Mouse (Mus musculus) brown adipose tissue, adult 24 weeks (tissue): ENCODE measurements around the gene Prrt1. TPM values are rescaled to one million over a fixed set of nuclear protein-coding genes. Genes with fewer than 3 reads are reported as not detected.
A peak's percentile ranks its signal among the peaks of the same experiment; 100 is the strongest.

Experiments
- H3K27ac ChIP-seq: fragments of 200-500 bp; replicated peaks from 2 replicates; pipeline ENCODE4 v1.5.1; 2012; ENCODE audit warnings: low read depth, mild to moderate bottlenecking, low read length
- H3K4me1 ChIP-seq: fragments of 200-500 bp; 2 replicates; pipeline ENCODE4 v1.6.1; 2012; ENCODE audit warnings: low read length, mixed read lengths; ENCODE audit not compliant: control insufficient read depth, insufficient read depth, insufficient read length
- H3K4me3 ChIP-seq: fragments of 200-500 bp; 2 replicates; pipeline ENCODE4 v1.5.1; 2012; ENCODE audit warnings: low read depth, mild to moderate bottlenecking, low read length, moderate library complexity; ENCODE audit not compliant: insufficient read depth
- polyA plus RNA-seq: library from polyadenylated mRNA; stranded (reverse); fragments of >200 nt; gene quantifications from 2 replicates; pipeline ENCODE4 v1.2.4, GENCODE M21; 2012; ENCODE audit not compliant: missing spikeins, insufficient read depth, insufficient read length

Prrt1 gene
- polyA plus RNA-seq, 1 experiment = not detected

DNA sequence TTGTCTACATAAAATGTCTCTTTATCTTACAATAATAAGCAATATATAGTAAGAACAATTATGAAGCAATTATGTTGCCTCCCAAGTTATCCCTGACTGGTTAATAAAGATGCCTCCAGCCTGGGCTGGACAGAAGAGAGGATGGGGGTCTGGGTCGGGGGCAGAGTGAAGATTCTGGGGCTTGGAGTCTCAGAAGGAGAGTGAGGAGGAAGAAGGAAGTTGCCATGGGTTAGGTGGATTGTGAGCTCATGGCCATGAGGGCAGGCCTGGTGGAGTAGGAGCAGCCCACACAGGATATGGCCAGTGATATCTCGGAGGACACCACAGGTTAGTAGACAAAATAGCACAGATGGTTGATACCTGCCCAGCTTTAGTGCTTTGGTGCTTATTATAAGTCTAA, 28.8 kb downstream of the Prrt1 start:
- H3K4me1 ChIP-seq = peaks cover 14% of the 10 kb centered on the region
- no peak overlapping the region for H3K4me3 ChIP-seq
- H3K27ac ChIP-seq = no peak overlapping the region

DNA sequence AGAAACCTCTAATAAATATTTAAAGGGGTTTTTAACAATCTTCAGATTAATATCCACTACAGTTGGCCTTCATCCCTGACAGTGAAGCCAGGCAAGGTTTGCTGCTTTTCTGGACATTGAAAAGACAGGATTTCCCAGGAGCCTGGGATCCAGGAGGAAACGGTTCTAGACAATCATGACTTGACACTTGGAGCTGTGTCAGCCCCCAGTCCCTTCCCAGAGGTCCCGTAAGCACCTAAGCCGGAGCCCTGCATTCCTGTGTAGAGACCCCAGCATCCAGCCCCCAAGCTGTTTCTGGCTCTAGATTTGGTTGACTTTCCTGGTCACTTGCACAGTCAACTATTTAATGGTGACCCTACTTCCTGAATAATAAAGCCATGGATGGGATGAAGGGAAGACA, 29.3 kb downstream of the Prrt1 start:
- Histone ChIP-seq H3K4me1 (peaks cover 14% of the 10 kb centered on the region), H3K4me3 (no peak overlapping the region), H3K27ac (no peak overlapping the region)

DNA sequence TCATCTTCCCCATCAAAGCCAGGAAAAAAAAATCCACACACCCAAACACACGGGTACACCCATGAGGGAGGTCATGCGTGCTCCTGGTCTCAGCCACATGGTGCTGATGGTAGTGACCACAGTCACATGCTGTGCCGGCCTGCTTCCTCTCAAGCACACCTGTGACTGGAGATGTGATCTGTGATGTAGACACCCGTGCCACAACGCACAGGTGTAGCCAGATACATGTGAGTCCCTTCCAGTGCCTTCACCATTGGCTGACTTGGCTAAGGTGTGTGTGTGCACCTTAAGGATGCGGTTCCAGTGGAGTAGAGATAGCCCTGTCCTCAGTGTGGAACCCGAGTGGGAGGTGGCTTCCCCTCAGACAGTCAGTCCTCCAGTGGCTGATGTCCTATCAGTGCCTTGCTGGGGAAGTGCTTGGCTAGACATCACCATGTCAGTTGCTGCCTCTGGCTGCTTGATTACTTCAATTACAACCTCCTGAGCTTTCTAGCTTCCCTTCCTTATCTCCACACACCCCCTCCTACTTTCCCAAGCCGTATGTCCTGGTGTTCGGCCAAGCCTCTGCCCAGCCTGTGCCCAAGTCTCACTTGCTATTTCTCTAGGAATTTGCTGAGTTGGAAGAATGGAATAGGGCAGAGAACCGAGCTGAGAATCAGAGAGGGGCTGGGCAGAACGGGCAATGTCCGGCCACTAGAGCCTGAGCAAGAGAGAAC, 30.0 kb downstream of the Prrt1 start:
- peaks cover 14% of the 10 kb centered on the region for H3K4me1 ChIP-seq
- peak overlapping the region; percentile 33 for H3K27ac ChIP-seq
- 0 out of 2 replicates have a peak overlapping the region, but pooled peaks have one; percentile 2 for H3K4me3 ChIP-seq

DNA sequence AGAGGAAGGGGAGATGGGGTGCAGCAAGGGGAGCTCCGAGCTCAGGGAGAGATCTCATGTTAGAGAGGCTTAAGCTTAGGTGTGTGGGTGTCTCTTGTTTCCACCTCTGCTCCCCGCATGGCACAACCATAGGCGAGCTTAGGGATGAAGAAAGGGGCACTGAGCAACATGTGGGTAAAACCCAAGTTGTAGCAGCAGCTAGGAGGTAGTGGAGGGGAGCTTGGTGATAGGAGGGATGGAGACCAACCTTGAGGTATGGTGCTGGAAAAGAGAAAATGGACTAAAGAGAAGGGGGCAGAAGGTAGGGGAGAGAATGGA, 30.5 kb downstream of the Prrt1 start:
- peaks cover 14% of the 10 kb centered on the region for H3K4me1 ChIP-seq
- H3K4me3 ChIP-seq = 0 out of 2 replicates have a peak overlapping the region, but pooled peaks have one; percentile 2
- peak overlapping the region; percentile 33 for H3K27ac ChIP-seq

DNA sequence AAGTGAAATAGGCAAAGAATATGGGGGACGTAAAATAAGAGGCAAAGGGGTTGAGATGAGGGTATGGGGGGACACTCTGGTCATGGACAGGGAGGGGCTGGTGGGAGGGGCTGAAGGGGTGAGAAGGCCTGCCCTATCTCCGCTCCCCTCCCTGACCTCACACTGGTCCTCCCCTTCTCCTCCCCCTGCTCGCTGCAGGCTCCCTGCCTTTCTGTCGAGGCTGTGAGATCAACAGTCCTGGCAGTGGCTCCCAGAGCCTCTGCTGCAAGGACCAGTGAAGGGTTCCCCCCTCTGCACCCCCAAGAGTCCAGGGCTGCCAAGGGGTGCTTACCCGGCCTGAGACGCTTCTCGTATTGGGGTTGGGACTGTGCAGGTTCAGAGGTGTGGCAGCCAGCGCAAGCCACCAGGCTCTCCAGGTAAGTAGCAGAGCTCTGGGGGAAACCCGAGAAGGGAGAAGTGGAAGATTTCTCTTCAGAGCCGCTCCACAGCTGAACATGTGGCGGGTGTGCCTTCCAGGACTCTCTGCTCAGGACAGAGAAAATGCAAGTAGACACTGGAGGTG, 31.0 kb downstream of the Prrt1 start:
- H3K27ac ChIP-seq = peak overlapping the region; percentile 58
- peaks cover 10% of the 10 kb centered on the region for H3K4me1 ChIP-seq
- peak overlapping the region; percentile 46 for H3K4me3 ChIP-seq

DNA sequence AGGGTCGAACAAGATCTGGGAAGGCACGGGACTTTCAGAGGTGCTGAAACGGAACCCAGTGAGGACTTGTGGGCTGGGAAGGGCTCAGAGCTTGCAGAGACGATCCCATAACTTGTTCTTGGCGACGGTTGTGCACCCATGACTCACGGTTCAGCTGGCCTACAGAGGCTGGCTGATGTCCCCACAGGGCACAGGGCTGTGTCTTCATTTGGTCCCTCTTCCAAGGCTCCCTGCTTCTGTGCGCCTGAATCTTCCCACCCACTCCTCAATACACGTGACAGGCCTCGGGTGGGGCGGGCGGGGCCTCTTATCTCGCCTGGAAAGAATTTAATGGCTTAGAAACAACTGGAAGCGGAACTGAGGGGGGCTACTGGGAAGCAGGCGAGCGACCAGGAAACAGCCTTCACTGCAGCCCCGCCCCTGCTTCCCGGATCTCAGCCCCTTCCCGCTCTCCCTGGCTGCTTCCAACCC, 31.8 kb downstream of the Prrt1 start:
- H3K4me3 ChIP-seq = peak overlapping the region; percentile 46
- H3K4me1 ChIP-seq = peaks cover 4% of the 10 kb centered on the region
- H3K27ac ChIP-seq = peak overlapping the region; percentile 79

DNA sequence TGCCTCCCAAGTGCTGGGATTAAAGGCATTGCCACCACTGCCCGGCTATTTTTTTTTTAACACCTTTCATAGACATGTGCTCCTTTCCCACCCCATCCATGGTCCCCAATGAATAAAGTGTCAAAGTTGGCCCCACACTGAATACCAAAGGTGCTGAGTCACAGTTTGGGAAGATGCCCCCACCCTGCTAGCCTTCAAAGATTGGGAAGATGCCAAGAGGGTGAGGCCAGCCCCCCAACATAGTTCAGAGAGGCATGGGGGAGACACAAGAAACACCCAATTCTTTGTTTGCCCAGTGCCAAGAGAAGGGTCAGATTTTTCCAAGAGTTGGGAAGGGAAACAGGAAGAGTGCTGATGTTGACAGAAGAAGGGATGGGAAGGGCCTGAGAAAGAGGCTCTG, 33.1 kb downstream of the Prrt1 start:
- peaks cover 3% of the 10 kb centered on the region for H3K4me1 ChIP-seq
- H3K4me3 ChIP-seq = peak overlapping the region; percentile 4
- peak overlapping the region; percentile 30; the same call in 1 of the 2 replicates for H3K27ac ChIP-seq

DNA sequence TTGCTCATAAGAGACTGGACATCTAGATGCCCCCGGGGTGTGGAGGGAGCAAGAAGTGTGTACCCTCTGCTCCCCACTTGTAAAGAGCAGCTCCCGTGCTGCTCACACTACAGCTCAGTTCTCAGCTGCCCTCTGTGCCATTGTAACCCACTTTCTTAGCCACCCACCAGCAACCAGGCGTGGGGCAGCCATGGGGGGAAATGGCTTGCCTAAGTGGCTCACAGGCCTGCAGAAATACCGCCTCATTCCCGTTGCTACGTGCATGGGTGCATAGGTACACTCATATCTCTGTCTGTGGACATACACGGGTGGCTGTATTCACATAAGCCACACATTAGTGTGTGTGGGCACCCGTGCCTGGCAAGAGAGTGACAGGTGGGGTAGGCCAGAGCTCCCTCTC, 33.6 kb downstream of the Prrt1 start:
- Histone ChIP-seq H3K4me1 (peaks cover 3% of the 10 kb centered on the region; the same call in 1 of the 2 replicates), H3K27ac (no peak overlapping the region), H3K4me3 (peak overlapping the region; percentile 4; the same call in 1 of the 2 replicates)

DNA sequence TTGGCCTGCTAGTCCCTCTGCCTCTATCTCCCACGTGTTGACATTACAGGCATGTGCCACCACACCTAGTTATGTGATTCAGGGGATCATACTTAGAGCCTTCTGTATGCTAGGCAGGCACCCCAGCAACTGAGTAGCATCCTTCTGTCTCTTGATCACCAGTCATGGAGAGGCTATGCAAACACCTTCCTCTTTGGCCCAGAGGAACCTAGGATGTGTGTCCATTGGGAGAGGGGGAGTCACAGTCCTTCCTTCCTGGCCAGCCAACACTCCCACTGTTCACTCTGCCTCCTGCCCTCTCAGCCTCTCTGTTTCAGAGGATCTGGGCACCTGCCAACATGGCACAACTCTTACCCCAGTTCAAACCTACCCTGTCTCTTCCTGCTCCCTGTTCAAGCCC, 34.2 kb downstream of the Prrt1 start:
- Histone ChIP-seq H3K4me1 (peaks cover 3% of the 10 kb centered on the region; the same call in 1 of the 2 replicates), H3K27ac (no peak overlapping the region), H3K4me3 (no peak overlapping the region)

DNA sequence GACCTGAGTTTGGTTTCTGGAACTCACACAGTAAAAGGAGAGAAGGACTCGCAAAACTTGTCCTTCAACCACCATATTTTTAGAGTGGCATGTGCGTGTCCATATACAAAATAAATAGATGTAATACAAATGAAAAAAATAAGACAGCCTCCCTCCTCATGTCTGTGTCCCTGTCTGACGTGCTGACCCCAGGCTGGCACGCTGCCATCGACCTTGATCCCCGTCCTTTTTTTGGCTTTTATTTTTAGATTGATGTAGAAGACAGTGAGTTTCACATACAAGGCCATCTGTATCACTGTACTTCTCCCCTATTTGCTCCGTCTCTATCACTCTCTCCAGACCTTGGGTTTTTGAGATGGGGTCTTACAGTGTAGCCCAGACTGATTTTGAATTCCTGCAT, 35.1 kb downstream of the Prrt1 start:
- no peak overlapping the region for H3K27ac ChIP-seq
- no peak overlapping the region for H3K4me3 ChIP-seq

DNA sequence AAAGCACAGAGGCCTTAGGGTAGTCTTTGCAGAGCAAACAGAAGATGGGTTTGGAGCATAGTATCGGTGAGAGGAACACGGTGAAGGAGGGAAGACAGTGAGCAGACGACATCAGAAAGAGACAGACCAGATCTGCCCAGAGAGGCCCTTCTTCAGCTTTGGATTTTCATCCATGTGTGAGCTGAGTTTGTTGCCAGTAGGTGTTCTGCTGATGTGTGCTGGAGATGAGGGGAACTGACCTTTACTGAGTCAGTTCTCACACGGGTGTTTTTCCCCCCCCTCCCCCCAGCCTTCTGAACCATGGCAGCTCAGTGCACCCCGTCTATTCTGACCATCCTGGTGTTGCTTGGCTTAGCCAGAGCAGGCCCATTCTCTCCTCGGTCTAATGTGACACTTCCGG, 40.9 kb downstream of the Prrt1 start, which contains the start of gene Tnxb:
Gene Tnxb, plus strand, starts transcription at position 301 of the 400 bp plus-strand sequence.
- no peak within 1 kb of the TSS for H3K27ac ChIP-seq
- 0 out of 2 replicates have a peak within 1 kb of the TSS, but pooled peaks have one; percentile 16 for H3K4me3 ChIP-seq
- H3K4me1 ChIP-seq = no peaks in the 10 kb centered on the region; the same call in 1 of the 2 replicates

More for the DNA sequence above, 35.1 kb downstream of the Prrt1 start:
- peaks cover 3% of the 10 kb centered on the region; the same call in 1 of the 2 replicates for H3K4me1 ChIP-seq

DNA sequence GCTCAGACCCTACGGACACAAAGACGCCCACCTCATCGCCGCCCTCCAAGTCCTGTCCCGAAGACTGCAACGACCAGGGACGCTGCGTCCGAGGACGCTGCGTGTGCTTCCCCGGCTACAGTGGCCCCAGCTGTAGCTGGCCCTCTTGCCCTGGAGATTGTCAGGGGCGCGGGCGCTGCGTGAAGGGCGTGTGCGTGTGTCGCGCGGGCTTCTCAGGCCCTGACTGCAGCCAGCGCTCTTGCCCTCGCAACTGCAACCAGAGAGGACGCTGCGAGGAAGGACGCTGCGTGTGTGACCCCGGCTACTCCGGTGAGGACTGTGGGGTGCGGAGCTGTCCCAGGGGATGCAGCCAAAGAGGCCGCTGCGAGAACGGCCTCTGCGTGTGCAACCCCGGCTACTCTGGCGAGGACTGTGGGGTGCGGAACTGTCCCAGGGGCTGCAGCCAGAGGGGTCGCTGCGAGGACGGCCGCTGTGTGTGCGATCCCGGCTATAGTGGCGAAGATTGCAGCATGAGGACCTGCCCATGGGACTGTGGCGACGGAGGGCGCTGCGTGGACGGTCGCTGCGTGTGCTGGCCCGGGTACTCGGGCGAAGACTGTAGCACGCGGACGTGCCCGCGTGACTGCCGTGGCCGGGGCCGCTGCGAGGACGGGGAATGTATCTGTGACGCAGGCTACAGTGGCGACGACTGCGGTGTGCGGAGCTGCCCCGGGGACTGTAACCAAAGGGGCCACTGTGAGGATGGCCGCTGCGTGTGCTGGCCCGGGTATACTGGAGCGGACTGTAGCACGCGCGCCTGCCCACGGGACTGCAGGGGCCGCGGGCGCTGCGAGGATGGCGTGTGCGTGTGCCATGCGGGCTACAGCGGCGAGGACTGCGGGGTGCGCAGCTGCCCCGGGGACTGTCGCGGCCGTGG, 42.1 kb downstream of the Prrt1 start:
- Histone ChIP-seq H3K4me3 (0 out of 2 replicates have a peak overlapping the region, but pooled peaks have one; percentile 16), H3K27ac (no peak overlapping the region)

DNA sequence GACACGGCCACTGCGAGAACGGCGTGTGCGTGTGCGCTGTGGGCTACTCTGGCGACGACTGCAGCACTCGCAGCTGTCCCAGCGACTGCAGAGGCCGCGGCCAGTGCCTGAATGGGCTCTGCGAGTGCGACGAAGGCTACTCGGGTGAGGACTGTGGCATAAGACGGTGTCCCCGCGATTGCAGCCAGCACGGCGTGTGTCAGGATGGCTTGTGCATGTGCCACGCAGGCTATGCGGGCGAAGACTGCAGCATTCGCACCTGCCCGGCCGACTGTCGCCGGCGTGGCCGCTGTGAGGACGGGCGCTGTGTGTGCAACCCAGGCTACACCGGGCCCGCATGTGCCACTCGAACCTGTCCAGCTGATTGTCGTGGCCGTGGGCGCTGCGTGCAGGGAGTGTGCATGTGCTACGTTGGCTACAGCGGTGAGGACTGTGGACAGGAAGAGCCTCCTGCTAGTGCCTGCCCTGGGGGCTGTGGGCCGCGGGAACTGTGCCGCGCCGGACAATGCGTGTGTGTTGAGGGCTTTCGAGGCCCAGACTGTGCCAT, 43.0 kb downstream of the Prrt1 start:
- Histone ChIP-seq H3K27ac (no peak overlapping the region), H3K4me1 (no peaks in the 10 kb centered on the region; the same call in 1 of the 2 replicates), H3K4me3 (no peak overlapping the region)

More for the DNA sequence above, 42.1 kb downstream of the Prrt1 start:
- no peaks in the 10 kb centered on the region; the same call in 1 of the 2 replicates for H3K4me1 ChIP-seq

DNA sequence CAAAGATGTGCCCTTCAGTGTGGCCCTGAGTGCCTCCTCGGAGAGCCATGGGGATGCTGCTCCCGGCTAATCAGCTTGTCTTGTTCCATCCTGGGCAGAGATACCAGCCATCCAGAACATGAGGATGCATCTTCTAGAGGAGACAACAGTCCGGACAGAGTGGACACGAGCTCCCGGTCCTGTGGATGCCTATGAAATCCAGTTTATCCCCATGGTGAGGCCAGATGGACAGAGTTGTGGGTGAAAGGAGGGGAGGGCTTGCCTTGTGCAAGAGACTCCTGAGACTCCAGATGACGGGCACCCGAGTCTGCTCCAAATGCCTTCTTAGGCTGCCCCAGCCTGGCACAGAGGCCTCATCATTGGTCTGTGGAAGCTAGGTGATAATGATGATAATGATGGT, 43.8 kb downstream of the Prrt1 start:
- Histone ChIP-seq H3K27ac (no peak overlapping the region), H3K4me3 (no peak overlapping the region), H3K4me1 (no peaks in the 10 kb centered on the region; the same call in 1 of the 2 replicates)
